Mouse (Mus musculus) lung, adult 2 months (tissue): ENCODE results near the gene Pnmal1. TPM values are rescaled to one million over a fixed set of nuclear protein-coding genes. Genes with fewer than 3 reads are reported as not detected.

ENCODE experiments used
- DNase-seq: peaks from one replicate; pipeline ENCODE4 v3.0.0; 2022
- H3K4me1 ChIP-seq: fragments of 200-500 bp; 2 replicates; pipeline ENCODE4 v1.6.1; 2011; ENCODE audit warnings: low read length; ENCODE audit not compliant: control insufficient read depth, insufficient read depth
- H3K4me3 ChIP-seq: fragments of 200-500 bp; replicated peaks from 2 replicates; pipeline ENCODE3; 2011; ENCODE audit warnings: low read depth, mild to moderate bottlenecking, control low read depth, low read length; ENCODE audit errors: extremely low read depth
- CTCF ChIP-seq: fragments of 200-500 bp; IDR thresholded peaks from 2 replicates; pipeline ENCODE4 v1.5.1; 2011; ENCODE audit warnings: mild to moderate bottlenecking, low read length, control low read depth; ENCODE audit not compliant: insufficient read depth
- POLR2A ChIP-seq: fragments of 200-500 bp; IDR thresholded peaks from 2 replicates; pipeline ENCODE4 v1.6.1; 2011; ENCODE audit warnings: low read depth, mild to moderate bottlenecking, control low read depth, low read length, borderline replicate concordance; ENCODE audit errors: extremely low read depth
- WGBS: fragments of 180-500 bp; shearing (Covaris S2); methylation state at CpG from one replicate; pipeline ENCODE4 v1.1.7; 2018; 5-methylcytosine and 5-hydroxymethylcytosine counted together
- polyA plus RNA-seq: library from polyadenylated mRNA; depleted of rRNA; stranded (reverse); fragments of >200 nt; gene quantifications from 2 replicates; pipeline ENCODE4 v1.2.3, GENCODE M21; 2012; rRNA removed

The Pnmal1 gene
- polyA plus RNA-seq, 1 experiment: not detected

DNA sequence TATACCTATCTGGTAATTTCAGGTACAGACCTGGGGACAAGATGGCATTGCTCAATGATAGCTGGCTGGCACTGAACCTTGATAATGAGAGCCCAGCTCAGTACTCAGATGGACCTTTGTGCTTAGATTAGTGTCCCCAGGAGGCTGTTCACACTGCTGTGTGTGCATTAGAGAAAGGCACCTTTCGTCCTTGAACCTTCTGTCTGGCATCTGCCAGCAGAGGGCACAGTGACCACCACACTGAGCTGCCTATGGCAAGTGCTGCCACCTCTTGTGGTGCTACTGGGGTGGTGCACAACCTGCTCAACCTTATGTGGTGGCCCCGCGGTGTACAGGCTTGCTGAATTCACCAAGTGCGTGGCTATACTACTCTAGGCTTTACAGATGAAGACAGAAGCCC lies 47.8 kb downstream of the Pnmal1 start:
- WGBS: 60% methylated on average over 4 of the region's 4 CpGs
- DNase-seq: no peak
- no peak for TF ChIP-seq POLR2A
- peak; percentile 79 for TF ChIP-seq CTCF
- no peaks in the 10 kb centered on the region for H3K4me1 ChIP-seq
- H3K4me3 ChIP-seq: no peak overlapping the region

DNA sequence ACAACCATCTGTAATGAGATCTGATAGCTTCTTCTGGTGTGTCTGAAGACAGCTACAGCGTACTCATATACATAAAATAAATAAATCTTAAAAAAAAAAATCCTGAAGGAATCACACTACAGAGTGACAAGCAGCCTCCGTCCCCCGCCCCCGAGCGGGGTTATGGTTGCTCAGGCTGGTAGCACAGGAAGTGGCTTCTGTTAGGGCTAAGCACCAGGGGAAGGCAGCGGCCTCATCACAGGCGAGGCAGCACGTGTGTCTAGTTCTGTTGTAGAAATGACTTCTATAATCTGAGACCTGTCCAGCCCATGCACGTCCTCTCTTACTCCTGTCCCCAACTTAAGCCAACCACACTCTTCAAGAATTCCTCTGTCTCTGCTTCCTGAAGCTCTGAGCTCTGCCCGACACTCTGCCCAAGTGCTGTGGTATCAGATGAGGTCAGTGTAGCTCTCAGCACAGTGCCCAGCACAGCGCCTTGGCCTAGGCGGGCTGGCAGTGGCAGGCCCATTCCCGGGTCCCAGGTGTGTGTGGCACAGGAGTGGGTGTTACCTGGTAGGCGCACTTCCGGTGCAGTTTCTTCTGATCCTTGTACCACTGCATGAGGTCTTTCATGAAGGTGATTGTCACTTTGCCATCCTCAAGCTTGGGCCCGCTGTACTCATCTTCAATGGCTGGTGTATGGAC lies 50.0 kb downstream of the Pnmal1 start:
- DNase-seq: no peak
- Histone ChIP-seq H3K4me1 (no peaks in the 10 kb centered on the region), H3K4me3 (no peak overlapping the region)
- TF ChIP-seq POLR2A: no peak
- TF ChIP-seq CTCF: no peak
- WGBS: 75% methylated on average over 16 of the region's 16 CpGs

DNA sequence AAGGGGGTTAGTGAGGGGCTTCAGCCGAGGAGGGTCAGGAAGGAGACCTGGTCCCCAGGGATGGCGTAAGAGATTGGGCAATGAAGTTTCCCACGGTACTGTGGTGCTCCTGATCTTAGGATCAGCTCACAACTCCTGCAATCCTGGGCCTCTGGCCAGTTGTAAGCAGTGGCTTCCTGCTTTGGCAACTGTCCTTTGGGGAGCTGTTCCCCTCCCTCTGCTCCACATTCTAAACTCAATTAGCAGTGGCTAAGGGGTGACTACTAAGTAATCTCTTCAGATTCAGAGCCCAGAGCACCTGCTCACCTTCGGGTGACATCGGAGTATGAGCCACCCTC lies 50.5 kb downstream of the Pnmal1 start:
- DNase-seq: no peak
- Histone ChIP-seq H3K4me1 (no peaks in the 10 kb centered on the region), H3K4me3 (no peak overlapping the region)
- TF ChIP-seq POLR2A: no peak
- no peak for TF ChIP-seq CTCF
- WGBS: 48% methylated on average over 5 of the region's 5 CpGs

DNA sequence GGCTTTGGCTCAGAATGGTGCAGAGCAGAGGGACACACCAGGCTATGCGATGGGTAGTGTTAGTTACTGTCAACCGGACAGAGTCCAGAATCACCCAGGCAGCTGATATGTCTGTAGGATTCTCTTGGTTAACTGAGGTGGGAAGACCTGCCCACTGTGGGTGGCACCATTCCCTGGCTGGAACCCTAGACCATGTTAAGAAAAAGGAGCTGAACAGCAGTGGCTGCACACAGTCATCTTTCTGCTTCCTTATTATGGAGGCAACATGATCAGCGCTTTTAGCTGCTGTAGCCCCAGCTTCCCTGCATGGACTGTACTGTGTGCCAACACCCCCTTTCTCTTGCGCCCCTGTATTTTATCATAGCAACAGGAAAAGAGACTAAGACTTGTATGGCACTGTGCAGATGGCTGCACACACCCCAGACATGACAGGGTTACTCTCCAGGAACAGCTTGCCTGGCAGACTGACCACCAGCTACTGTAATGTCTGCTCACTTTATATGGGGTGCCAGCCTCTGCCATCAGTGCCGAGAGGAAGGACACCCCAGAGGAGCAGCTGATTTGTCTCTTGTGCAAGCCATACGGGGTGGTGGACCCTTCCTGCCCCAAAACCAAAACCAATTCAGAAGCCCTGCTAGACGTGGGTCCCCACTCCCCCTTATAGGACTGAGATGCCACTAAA lies 52.6 kb downstream of the Pnmal1 start:
- no peak overlapping the region for H3K4me3 ChIP-seq
- DNase-seq: no peak
- 91% methylated on average over 7 of the region's 7 CpGs for WGBS
- TF ChIP-seq CTCF: no peak
- no peak for TF ChIP-seq POLR2A
- no peaks in the 10 kb centered on the region for H3K4me1 ChIP-seq

Other genes with a start within 250 kb of the Pnmal1 start
- not detected in 2 replicates for gene Ceacam9, start 237.8 kb upstream of the Pnmal1 start, polyA plus RNA-seq
- gene Ap2s1, start 221.3 kb upstream of the Pnmal1 start, polyA plus RNA-seq: 206 and 228 TPM in 2 replicates
- 190 and 201 TPM in 2 replicates for gene Slc1a5, start 178.3 kb upstream of the Pnmal1 start, polyA plus RNA-seq
- gene Strn4, start 143.8 kb upstream of the Pnmal1 start, polyA plus RNA-seq: 164 and 180 TPM in 2 replicates
- gene Fkrp, start 142.9 kb upstream of the Pnmal1 start, polyA plus RNA-seq: 41.7 and 42.0 TPM in 2 replicates
- 97.2 and 121 TPM in 2 replicates for gene Prkd2, start 116.8 kb upstream of the Pnmal1 start, polyA plus RNA-seq
- 31.7 and 41.1 TPM in 2 replicates for gene Dact3, start 84.4 kb upstream of the Pnmal1 start, polyA plus RNA-seq
- gene Gng8, start 67.9 kb upstream of the Pnmal1 start, polyA plus RNA-seq: 12.5 and 27.7 TPM in 2 replicates
- 9.8 and 10.4 TPM in 2 replicates for gene Ptgir, start 53.2 kb upstream of the Pnmal1 start, polyA plus RNA-seq
- gene Calm3, start 35.6 kb upstream of the Pnmal1 start, polyA plus RNA-seq: 279 and 310 TPM in 2 replicates
- 2.0 and 3.2 TPM in 2 replicates for gene Pnmal2, start 15.0 kb upstream of the Pnmal1 start, polyA plus RNA-seq
- 0.03 and 0.04 TPM in 2 replicates for gene Gm42372, start 23.4 kb downstream of the Pnmal1 start, polyA plus RNA-seq
- gene Ccdc8, start 33.0 kb downstream of the Pnmal1 start, polyA plus RNA-seq: 4.1 and 5.2 TPM in 2 replicates
- 141 and 153 TPM in 2 replicates for gene Ppp5c, start 68.2 kb downstream of the Pnmal1 start, polyA plus RNA-seq
- 1.7 and 5.5 TPM in 2 replicates for gene Hif3a, start 102.7 kb downstream of the Pnmal1 start, polyA plus RNA-seq
- 0.09 TPM in 1 of 2 replicates, not detected in the other for gene Psg16, start 114.4 kb downstream of the Pnmal1 start, polyA plus RNA-seq
- not detected in 2 replicates for gene Ceacam3, start 190.6 kb downstream of the Pnmal1 start, polyA plus RNA-seq
- not detected in 2 replicates for gene Psg29, start 243.8 kb downstream of the Pnmal1 start, polyA plus RNA-seq